Mouse (Mus musculus) common myeloid progenitor, adult 5-6 weeks (primary cell): ENCODE results near the gene Emsy. TPM values are rescaled to one million over a fixed set of nuclear protein-coding genes. Genes with fewer than 3 reads are reported as not detected.
A peak's percentile ranks its signal among the peaks of the same experiment; 100 is the strongest.

Source experiments
- ATAC-seq: replicated peaks from 2 replicates; pipeline ENCODE4 v1.8.0; 2016; ENCODE audit warnings: low read depth, mild to moderate bottlenecking, moderate TSS enrichment, inconsistent platforms; ENCODE audit not compliant: poor library complexity, severe bottlenecking
- total RNA-seq: library from RNA; stranded (forward); fragments of 200-1000, 187-1606 nt; gene quantifications from 2 replicates; pipeline ENCODE4 v1.2.3, GENCODE M21; 2017

Emsy gene
- total RNA-seq, 1 experiment from 2014 or later = 46.6 TPM

- ATAC-seq = no peak
These were observed 105.5 kb downstream of the Emsy start for GRCm38 (mm10) chr7:98551041-98551440.

GRCm38 (mm10) chr7:98550596-98550995, 106.0 kb downstream of the Emsy start:
- no peak for ATAC-seq

DNA sequence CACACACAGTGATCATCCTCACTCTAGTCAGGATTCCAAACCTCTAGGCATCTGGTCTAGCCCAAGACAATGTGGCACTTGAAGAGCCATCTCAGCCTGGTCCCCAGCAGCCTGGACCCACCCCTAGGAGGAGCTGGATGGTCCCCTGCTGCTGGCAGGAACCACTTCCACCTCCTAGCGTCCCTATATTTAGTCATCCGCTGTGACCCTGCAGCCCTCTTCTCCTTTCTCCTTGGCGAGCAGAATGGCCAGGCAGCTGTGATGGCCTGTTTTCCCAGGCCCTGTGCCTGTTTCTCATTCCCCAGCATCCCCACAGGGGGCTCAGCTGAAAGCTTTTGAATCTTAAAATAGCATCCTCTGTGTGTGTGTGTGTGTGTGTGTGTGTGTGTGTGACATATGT, 107.7 kb downstream of the Emsy start:
- peak; percentile 78 for ATAC-seq

- ATAC-seq = peak; percentile 40; the same call in 1 of the 2 replicates
These were observed 112.0 kb downstream of the Emsy start for GRCm38 (mm10) chr7:98544556-98544955.

DNA sequence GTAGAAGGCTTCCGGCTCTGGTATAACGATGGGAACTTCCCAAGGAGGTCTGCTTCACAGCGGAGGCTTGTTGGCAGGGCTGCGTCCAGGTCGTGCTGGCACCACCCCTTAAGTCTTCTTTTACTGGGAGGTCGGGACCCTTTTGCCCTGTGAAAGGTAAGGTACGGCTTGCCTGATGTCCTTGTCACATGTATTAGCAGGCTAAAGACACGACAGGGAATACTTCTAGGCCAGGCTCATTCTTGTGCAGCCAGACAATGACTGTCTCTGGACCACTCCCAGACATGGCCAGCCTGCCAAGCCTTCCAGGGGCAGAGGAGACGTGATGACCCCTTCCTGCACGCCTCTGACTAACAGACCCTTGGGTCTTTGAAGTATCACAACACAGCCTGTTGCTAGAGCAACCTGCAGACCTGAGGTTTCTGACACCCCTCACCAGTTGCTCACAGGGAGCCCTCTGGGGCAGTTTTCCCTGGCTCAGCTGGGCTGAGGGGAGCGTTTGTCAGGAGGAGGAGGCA, 112.7 kb downstream of the Emsy start:
- no peak for ATAC-seq

DNA sequence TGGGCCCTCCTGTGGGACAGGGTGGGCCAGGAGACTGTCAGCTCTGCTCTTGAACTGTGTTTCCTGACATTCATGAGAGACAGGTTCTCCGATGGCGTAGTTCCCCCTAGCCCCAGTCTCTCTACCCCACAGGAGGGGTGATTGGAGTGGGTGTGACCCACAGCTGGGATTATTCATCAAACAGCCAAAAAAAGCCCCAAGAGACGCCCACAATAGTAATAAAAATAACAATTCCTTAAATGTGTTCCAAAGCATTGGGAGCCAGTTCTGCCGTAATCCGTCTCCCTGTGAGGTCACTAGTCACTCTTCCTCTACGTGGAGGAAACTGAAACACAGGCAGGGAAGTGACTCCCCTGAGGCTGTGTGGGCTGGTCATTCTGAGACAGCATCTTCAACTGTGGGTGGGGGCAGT, 113.8 kb downstream of the Emsy start:
- peak; percentile 78 for ATAC-seq

DNA sequence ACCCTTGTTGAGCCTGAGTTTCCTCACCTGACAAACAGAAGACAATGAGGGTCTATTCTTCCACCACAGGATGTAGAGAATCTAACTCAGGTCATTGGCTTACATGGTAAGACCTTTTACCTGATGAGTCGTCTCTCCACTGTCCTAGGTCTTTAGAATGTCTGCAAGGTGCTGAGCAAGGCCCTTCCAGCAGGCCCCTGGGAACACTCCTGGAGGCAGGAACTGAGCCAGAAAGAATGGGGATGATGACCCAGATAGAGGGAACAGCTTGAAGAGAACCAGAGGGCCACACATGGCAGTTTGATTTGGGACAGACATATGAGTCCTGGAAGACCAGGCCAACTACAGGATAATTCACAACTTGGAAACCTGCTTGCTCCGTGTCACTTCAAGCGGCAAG, 114.3 kb downstream of the Emsy start:
- no peak for ATAC-seq

DNA sequence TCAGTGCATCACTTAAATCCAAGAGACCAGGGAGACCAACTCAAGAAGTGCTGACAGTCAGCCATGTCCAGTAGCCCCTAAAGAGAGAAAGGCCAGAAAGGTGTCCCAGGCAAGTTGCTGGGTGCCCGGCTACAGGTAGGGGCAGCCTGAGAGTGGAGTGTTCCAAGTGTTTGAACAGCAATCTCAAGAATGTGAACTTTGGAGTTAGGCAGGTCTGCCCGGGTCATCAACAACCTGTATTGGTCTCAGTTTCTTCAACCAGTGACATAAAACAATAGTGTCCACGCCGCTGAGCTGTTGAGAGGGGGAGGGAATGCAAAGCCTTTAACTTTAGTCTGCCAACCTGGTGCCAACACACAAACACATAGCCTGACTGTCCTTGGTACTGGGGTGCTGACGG, 115.0 kb downstream of the Emsy start:
- ATAC-seq = no peak

DNA sequence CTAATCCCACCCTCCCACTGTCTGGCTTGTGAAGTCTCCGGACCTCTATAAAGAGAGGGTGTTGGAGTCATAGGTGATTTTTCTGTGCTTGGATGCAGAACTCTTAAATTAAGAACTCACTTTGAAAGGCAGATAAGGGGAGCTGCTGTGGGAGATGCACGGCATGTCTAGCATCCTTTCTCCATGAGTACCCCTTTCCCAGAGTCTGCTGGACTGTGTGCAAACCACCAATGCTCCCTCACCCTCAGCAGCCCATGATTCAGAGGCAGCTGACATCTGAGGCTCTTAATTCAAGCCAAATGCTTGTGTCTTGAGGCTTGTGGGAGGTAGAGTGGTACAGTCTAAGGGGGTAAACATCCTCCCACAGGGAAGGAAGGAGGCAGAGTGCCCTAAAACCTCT, 115.7 kb downstream of the Emsy start:
- no peak for ATAC-seq

DNA sequence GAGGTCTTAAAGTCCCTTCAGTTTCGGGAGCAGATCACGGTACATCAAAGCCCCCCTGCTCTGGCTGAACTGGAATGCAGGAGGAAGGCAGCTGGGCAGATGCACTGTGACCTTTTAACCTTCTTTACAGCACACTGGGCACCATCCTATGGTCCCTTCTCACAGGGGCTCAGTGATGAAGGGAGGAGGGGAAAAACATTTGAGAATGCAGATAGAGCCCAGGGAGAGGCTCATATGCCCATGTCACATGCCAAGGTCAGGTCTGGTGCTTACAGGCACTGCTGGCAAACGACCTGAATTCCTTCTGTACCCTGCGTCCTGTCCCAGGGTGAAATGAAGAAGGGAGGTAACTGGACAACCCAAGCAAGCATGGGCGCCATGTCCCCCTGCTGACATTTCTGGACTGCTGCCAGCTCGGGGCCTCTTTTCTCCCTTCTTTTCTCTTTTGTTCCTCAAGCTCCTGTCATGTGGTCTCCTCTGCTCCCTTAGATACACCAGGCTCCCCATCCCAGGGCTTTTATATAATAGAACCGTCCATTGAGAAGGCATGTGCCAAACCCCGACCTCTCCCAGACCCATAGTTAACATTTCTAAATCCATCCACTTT, 118.5 kb downstream of the Emsy start:
- no peak for ATAC-seq

- no peak for ATAC-seq
These were observed 119.2 kb downstream of the Emsy start for GRCm38 (mm10) chr7:98537210-98537966.

Other genes with a start within 250 kb of the Emsy start
- not detected in 2 replicates for gene Gucy2d, start 216.4 kb downstream of the Emsy start, total RNA-seq
- gene Lrrc32, start 167.5 kb downstream of the Emsy start, total RNA-seq = not detected in 2 replicates
- 95.8 and 101 TPM in 2 replicates for gene Thap12, start 46.3 kb upstream of the Emsy start, total RNA-seq
- gene Wnt11, start 178.3 kb upstream of the Emsy start, total RNA-seq = not detected in 2 replicates